Mouse (Mus musculus) kidney, embryonic 16.5 days (tissue): ENCODE results near the gene Qsox2. TPM values are rescaled to one million over a fixed set of nuclear protein-coding genes. Genes with fewer than 3 reads are reported as not detected.
A peak's percentile ranks its signal among the peaks of the same experiment; 100 is the strongest.

Experiments
- ATAC-seq: fragments of 200-750 bp; cut with Nextera tagmentation; 2 replicates; pipeline ENCODE4 v1.8.0; 2017; ENCODE audit warnings: moderate TSS enrichment; ENCODE audit not compliant: low FRiP score, low TSS enrichment
- H3K27ac ChIP-seq: fragments of 300-500 bp; sonication (generic); 2 replicates; pipeline ENCODE4 v1.5.1; 2014; ENCODE audit warnings: low read length
- H3K27me3 ChIP-seq: fragments of 300-500 bp; sonication (generic); 2 replicates; pipeline ENCODE4 v1.6.1; 2014; ENCODE audit warnings: low read length, control low read depth, mixed read lengths; ENCODE audit not compliant: insufficient read depth
- H3K36me3 ChIP-seq: fragments of 300-500 bp; sonication (generic); 2 replicates; pipeline ENCODE4 v1.6.1; 2014; ENCODE audit warnings: low read length, control low read depth, mixed read lengths; ENCODE audit not compliant: insufficient read depth
- H3K4me1 ChIP-seq: fragments of 300-500 bp; sonication (generic); 2 replicates; pipeline ENCODE4 v1.6.1; 2014; ENCODE audit warnings: low read length, control low read depth, mixed read lengths; ENCODE audit not compliant: insufficient read depth
- H3K4me2 ChIP-seq: fragments of 300-500 bp; sonication (generic); replicated peaks from 2 replicates; pipeline ENCODE4 v1.6.1; 2014; ENCODE audit warnings: low read depth, low read length
- H3K4me3 ChIP-seq: fragments of 300-500 bp; sonication (generic); 2 replicates; pipeline ENCODE4 v1.5.1; 2014; ENCODE audit warnings: mild to moderate bottlenecking, low read length
- H3K9ac ChIP-seq: fragments of 300-500 bp; sonication (generic); replicated peaks from 2 replicates; pipeline ENCODE4 v1.6.1; 2014; ENCODE audit warnings: low read length
- H3K9me3 ChIP-seq: fragments of 300-500 bp; sonication (generic); 2 replicates; pipeline ENCODE4 v1.6.1; 2016; ENCODE audit warnings: low read length, control low read depth
- WGBS: fragments of 180-500 bp; shearing (Covaris S2); extraction: QIAGEN DNeasy Blood & Tissue Kit; methylation state at CpG from one replicate; pipeline ENCODE4 v1.1.7; 2014; 5-methylcytosine and 5-hydroxymethylcytosine counted together
- polyA plus RNA-seq: library from polyadenylated mRNA; unstranded; fragments of >200 nt; fragmentation: Nextera tagmentation; extraction: Ambion mirVana; gene quantifications from 2 replicates; pipeline ENCODE4 v1.2.1, GENCODE M21; 2015

The Qsox2 gene
- polyA plus RNA-seq, 1 experiment from 2014 or later = 18.4 TPM

- Histone ChIP-seq H3K4me3 (no peak overlapping the region), H3K9me3 (no peaks in the 10 kb centered on the region), H3K36me3 (no peaks in the 10 kb centered on the region), H3K27ac (no peak overlapping the region), H3K9ac (no peak overlapping the region), H3K4me2 (no peak overlapping the region), H3K27me3 (peaks cover 100% of the 10 kb centered on the region), H3K4me1 (peaks cover 18% of the 10 kb centered on the region)
- WGBS = under 1% methylated on average over 36 of the region's 36 CpGs
- no peak for ATAC-seq
Measured at GRCm38 (mm10) chr2:26202849-26203475, 34.4 kb downstream of the Qsox2 start.

GRCm38 (mm10) chr2:26201926-26202848 lies 35.1 kb downstream of the Qsox2 start:
- H3K9ac ChIP-seq = no peak overlapping the region
- H3K4me3 ChIP-seq = peak overlapping the region; percentile 15; the same call in 1 of the 2 replicates
- under 1% methylated on average over 77 of the region's 77 CpGs for WGBS

GRCm38 (mm10) chr2:26198488-26198887 lies 38.8 kb downstream of the Qsox2 start:
- H3K36me3 ChIP-seq = no peaks in the 10 kb centered on the region
- WGBS = 2% methylated on average over 10 of the region's 10 CpGs
- H3K4me2 ChIP-seq = peak overlapping the region; percentile 25
- no peak overlapping the region for H3K27ac ChIP-seq
- no peaks in the 10 kb centered on the region for H3K9me3 ChIP-seq
- no peak overlapping the region for H3K9ac ChIP-seq
- H3K27me3 ChIP-seq = peaks cover 90% of the 10 kb centered on the region
- peak; percentile 76 for ATAC-seq
- H3K4me1 ChIP-seq = peaks cover 21% of the 10 kb centered on the region
- H3K4me3 ChIP-seq = no peak overlapping the region

More at GRCm38 (mm10) chr2:26201926-26202848, 35.1 kb downstream of the Qsox2 start:
- no peaks in the 10 kb centered on the region for H3K36me3 ChIP-seq
- no peak overlapping the region for H3K4me2 ChIP-seq
- no peak for ATAC-seq
- H3K27ac ChIP-seq = no peak overlapping the region
- no peaks in the 10 kb centered on the region for H3K9me3 ChIP-seq
- H3K27me3 ChIP-seq = peaks cover 99% of the 10 kb centered on the region
- H3K4me1 ChIP-seq = peaks cover 21% of the 10 kb centered on the region

- Histone ChIP-seq H3K9ac (no peak overlapping the region), H3K9me3 (no peaks in the 10 kb centered on the region), H3K4me1 (peaks cover 14% of the 10 kb centered on the region), H3K27ac (no peak overlapping the region), H3K4me2 (no peak overlapping the region), H3K36me3 (no peaks in the 10 kb centered on the region), H3K4me3 (no peak overlapping the region), H3K27me3 (peaks cover 77% of the 10 kb centered on the region)
- WGBS = 54% methylated on average over 7 of the region's 7 CpGs
- ATAC-seq = no peak
Measured at GRCm38 (mm10) chr2:26194552-26195339, 42.6 kb downstream of the Qsox2 start.

- Histone ChIP-seq H3K4me3 (no peak overlapping the region), H3K9ac (no peak overlapping the region), H3K27ac (no peak overlapping the region), H3K9me3 (no peaks in the 10 kb centered on the region), H3K27me3 (peaks cover 27% of the 10 kb centered on the region), H3K36me3 (no peaks in the 10 kb centered on the region), H3K4me1 (no peaks in the 10 kb centered on the region), H3K4me2 (no peak overlapping the region)
- 86% methylated on average over 5 of the region's 5 CpGs for WGBS
- ATAC-seq = no peak; the same call in 1 of the 2 replicates
Measured at GRCm38 (mm10) chr2:26188517-26188916, 48.8 kb downstream of the Qsox2 start.

GRCm38 (mm10) chr2:26184352-26184751 lies 53.0 kb downstream of the Qsox2 start:
- Histone ChIP-seq H3K27ac (no peak overlapping the region), H3K9me3 (no peaks in the 10 kb centered on the region), H3K4me2 (no peak overlapping the region), H3K4me1 (no peaks in the 10 kb centered on the region), H3K36me3 (no peaks in the 10 kb centered on the region), H3K4me3 (no peak overlapping the region), H3K9ac (no peak overlapping the region), H3K27me3 (peaks cover 3% of the 10 kb centered on the region; the same call in 1 of the 2 replicates)
- no peak for ATAC-seq
- 50% methylated on average over 3 of the region's 3 CpGs for WGBS

- H3K36me3 ChIP-seq = no peaks in the 10 kb centered on the region
- H3K9ac ChIP-seq = no peak overlapping the region
- 25% methylated on average over 6 of the region's 6 CpGs for WGBS
- H3K9me3 ChIP-seq = no peaks in the 10 kb centered on the region
- ATAC-seq = no peak
- peaks cover 3% of the 10 kb centered on the region; the same call in 1 of the 2 replicates for H3K27me3 ChIP-seq
- no peak overlapping the region for H3K4me3 ChIP-seq
- no peaks in the 10 kb centered on the region for H3K4me1 ChIP-seq
- no peak overlapping the region for H3K27ac ChIP-seq
- H3K4me2 ChIP-seq = no peak overlapping the region
Measured at GRCm38 (mm10) chr2:26182646-26183045, 54.7 kb downstream of the Qsox2 start.

- Histone ChIP-seq H3K27ac (no peak overlapping the region), H3K4me3 (no peak overlapping the region), H3K27me3 (no peaks in the 10 kb centered on the region), H3K36me3 (no peaks in the 10 kb centered on the region), H3K4me2 (no peak overlapping the region), H3K9ac (no peak overlapping the region), H3K4me1 (no peaks in the 10 kb centered on the region), H3K9me3 (no peaks in the 10 kb centered on the region)
- WGBS = 33% methylated on average over 2 of the region's 2 CpGs
- no peak for ATAC-seq
Measured at GRCm38 (mm10) chr2:26177189-26177588, 60.1 kb downstream of the Qsox2 start.

- Histone ChIP-seq H3K4me2 (no peak overlapping the region), H3K27me3 (no peaks in the 10 kb centered on the region)
Measured at GRCm38 (mm10) chr2:26176731-26177130, 60.6 kb downstream of the Qsox2 start.

More at GRCm38 (mm10) chr2:26176731-26177130, 60.6 kb downstream of the Qsox2 start:
- H3K27ac ChIP-seq = no peak overlapping the region
- no peaks in the 10 kb centered on the region for H3K36me3 ChIP-seq
- 69% methylated on average over 5 of the region's 5 CpGs for WGBS
- no peaks in the 10 kb centered on the region for H3K4me1 ChIP-seq
- H3K9ac ChIP-seq = no peak overlapping the region
- no peak overlapping the region for H3K4me3 ChIP-seq
- no peak for ATAC-seq
- H3K9me3 ChIP-seq = no peaks in the 10 kb centered on the region
